Mouse (Mus musculus): ENCODE measurements around the gene Ppp3ca.

- no peak for TF ChIP-seq POLR2A (IDR thresholded peaks at IDR 0.05; ENCODE audit: low read depth, low read length)
- no peak for TF ChIP-seq CTCF (IDR thresholded peaks at IDR 0.05; ENCODE audit: extremely low read depth, insufficient read depth, insufficient read length, insufficient replicate concordance)
Observed at GRCm38 (mm10) chr3:136793411-136793810, 123.5 kb downstream of the Ppp3ca start.
